Mouse (Mus musculus): ENCODE results near the gene Gm49373. TPM values are rescaled to one million over a fixed set of nuclear protein-coding genes. Genes with fewer than 3 reads are reported as not detected.

Gm49373 gene
- polyA plus RNA-seq, 1 experiment from 2014 or later = 0.41 TPM

- ATAC-seq (no peak), DNase-seq (ENCODE audit: low spot score) (no peak)
- WGBS = 91% methylated on average over 6 of the region's 6 CpGs
- H3K9me3 ChIP-seq (replicated peaks; ENCODE audit: control insufficient read depth, low read length) = no peaks in the 10 kb centered on the region
- H3K27ac ChIP-seq (ENCODE audit: low read depth, low read length) = no peak overlapping the region
- H3K27me3 ChIP-seq (replicated peaks; ENCODE audit: control insufficient read depth, insufficient read depth, low read length) = no peaks in the 10 kb centered on the region
- H3K4me2 ChIP-seq (ENCODE audit: low read length) = no peak overlapping the region
- H3K4me3 ChIP-seq (ENCODE audit: low read depth, low read length) = no peak overlapping the region
- peaks cover 3% of the 10 kb centered on the region; the same call in 1 of the 2 replicates for H3K36me3 ChIP-seq (ENCODE audit: control insufficient read depth, insufficient read depth, low read length)
- no peaks in the 10 kb centered on the region for H3K4me1 ChIP-seq (ENCODE audit: control insufficient read depth, insufficient read depth, low read length)
- no peak overlapping the region for H3K9ac ChIP-seq (ENCODE audit: low read length)
Measured at GRCm38 (mm10) chr9:21104814-21105213, 31.9 kb upstream of the Gm49373 start.

GRCm38 (mm10) chr9:21102076-21102475 lies 29.2 kb upstream of the Gm49373 start:
- H3K27ac ChIP-seq (ENCODE audit: low read depth, low read length) = no peak overlapping the region
- no peak for ATAC-seq
- no peaks in the 10 kb centered on the region for H3K4me1 ChIP-seq (ENCODE audit: control insufficient read depth, insufficient read depth, low read length)
- H3K9me3 ChIP-seq (replicated peaks; ENCODE audit: control insufficient read depth, low read length) = no peaks in the 10 kb centered on the region
- H3K9ac ChIP-seq (ENCODE audit: low read length) = no peak overlapping the region
- WGBS = 91% methylated on average over 2 of the region's 2 CpGs
- no peak overlapping the region for H3K4me2 ChIP-seq (ENCODE audit: low read length)
- H3K27me3 ChIP-seq (replicated peaks; ENCODE audit: control insufficient read depth, insufficient read depth, low read length) = no peaks in the 10 kb centered on the region
- H3K36me3 ChIP-seq (ENCODE audit: control insufficient read depth, insufficient read depth, low read length) = peaks cover 3% of the 10 kb centered on the region; the same call in 1 of the 2 replicates
- H3K4me3 ChIP-seq (ENCODE audit: low read depth, low read length) = no peak overlapping the region
- DNase-seq (ENCODE audit: low spot score) = no peak

GRCm38 (mm10) chr9:21100447-21101161 lies 27.7 kb upstream of the Gm49373 start:
- H3K27ac ChIP-seq (ENCODE audit: low read depth, low read length) = no peak overlapping the region
- 48% methylated on average over 15 of the region's 15 CpGs for WGBS
- H3K27me3 ChIP-seq (replicated peaks; ENCODE audit: control insufficient read depth, insufficient read depth, low read length) = no peaks in the 10 kb centered on the region
- ATAC-seq (no peak), DNase-seq (ENCODE audit: low spot score) (no peak)
- H3K36me3 ChIP-seq (ENCODE audit: control insufficient read depth, insufficient read depth, low read length) = peaks cover 3% of the 10 kb centered on the region; the same call in 1 of the 2 replicates
- H3K4me2 ChIP-seq (ENCODE audit: low read length) = no peak overlapping the region
- no peaks in the 10 kb centered on the region for H3K9me3 ChIP-seq (replicated peaks; ENCODE audit: control insufficient read depth, low read length)
- H3K4me3 ChIP-seq (ENCODE audit: low read depth, low read length) = no peak overlapping the region
- no peak overlapping the region for H3K9ac ChIP-seq (ENCODE audit: low read length)
- H3K4me1 ChIP-seq (ENCODE audit: control insufficient read depth, insufficient read depth, low read length) = no peaks in the 10 kb centered on the region

- ATAC-seq (no peak), DNase-seq (ENCODE audit: low spot score) (no peak)
- 88% methylated on average over 8 of the region's 8 CpGs for WGBS
- Histone ChIP-seq H3K4me3 (ENCODE audit: low read depth, low read length) (no peak overlapping the region), H3K9ac (ENCODE audit: low read length) (no peak overlapping the region), H3K27me3 (replicated peaks; ENCODE audit: control insufficient read depth, insufficient read depth, low read length) (no peaks in the 10 kb centered on the region), H3K9me3 (replicated peaks; ENCODE audit: control insufficient read depth, low read length) (no peaks in the 10 kb centered on the region), H3K36me3 (ENCODE audit: control insufficient read depth, insufficient read depth, low read length) (no peaks in the 10 kb centered on the region; the same call in 1 of the 2 replicates), H3K4me2 (ENCODE audit: low read length) (no peak overlapping the region), H3K4me1 (ENCODE audit: control insufficient read depth, insufficient read depth, low read length) (no peaks in the 10 kb centered on the region), H3K27ac (ENCODE audit: low read depth, low read length) (no peak overlapping the region)
Measured at GRCm38 (mm10) chr9:21097793-21098192, 24.9 kb upstream of the Gm49373 start.

GRCm38 (mm10) chr9:21095958-21096357 lies 23.1 kb upstream of the Gm49373 start:
- H3K9ac ChIP-seq (ENCODE audit: low read length) = no peak overlapping the region
- H3K4me1 ChIP-seq (ENCODE audit: control insufficient read depth, insufficient read depth, low read length) = no peaks in the 10 kb centered on the region; the same call in 1 of the 2 replicates
- no peak for DNase-seq (ENCODE audit: low spot score)
- 51% methylated on average over 4 of the region's 4 CpGs for WGBS
- H3K4me2 ChIP-seq (ENCODE audit: low read length) = no peak overlapping the region
- no peaks in the 10 kb centered on the region for H3K27me3 ChIP-seq (replicated peaks; ENCODE audit: control insufficient read depth, insufficient read depth, low read length)
- H3K9me3 ChIP-seq (replicated peaks; ENCODE audit: control insufficient read depth, low read length) = no peaks in the 10 kb centered on the region
- ATAC-seq = no peak
- H3K36me3 ChIP-seq (ENCODE audit: control insufficient read depth, insufficient read depth, low read length) = no peaks in the 10 kb centered on the region
- H3K4me3 ChIP-seq (ENCODE audit: low read depth, low read length) = no peak overlapping the region
- H3K27ac ChIP-seq (ENCODE audit: low read depth, low read length) = no peak overlapping the region

GRCm38 (mm10) chr9:21093423-21093822 lies 20.5 kb upstream of the Gm49373 start:
- Histone ChIP-seq H3K36me3 (ENCODE audit: control insufficient read depth, insufficient read depth, low read length) (peaks cover 20% of the 10 kb centered on the region), H3K4me1 (ENCODE audit: control insufficient read depth, insufficient read depth, low read length) (peaks cover 8% of the 10 kb centered on the region), H3K27ac (ENCODE audit: low read depth, low read length) (no peak overlapping the region), H3K27me3 (replicated peaks; ENCODE audit: control insufficient read depth, insufficient read depth, low read length) (no peaks in the 10 kb centered on the region), H3K9me3 (replicated peaks; ENCODE audit: control insufficient read depth, low read length) (no peaks in the 10 kb centered on the region), H3K4me3 (ENCODE audit: low read depth, low read length) (no peak overlapping the region), H3K4me2 (ENCODE audit: low read length) (no peak overlapping the region), H3K9ac (ENCODE audit: low read length) (no peak overlapping the region)
- whole genome bisulfite sequencing = 95% methylated on average over 9 of the region's 9 CpGs
- DNase-seq (ENCODE audit: low spot score) = no peak
- no peak for ATAC-seq

- Histone ChIP-seq H3K27me3 (replicated peaks; ENCODE audit: control insufficient read depth, insufficient read depth, low read length) (no peaks in the 10 kb centered on the region), H3K9me3 (replicated peaks; ENCODE audit: control insufficient read depth, low read length) (no peaks in the 10 kb centered on the region), H3K4me3 (ENCODE audit: low read depth, low read length) (peak within 1 kb of the TSS; percentile 66), H3K4me1 (ENCODE audit: control insufficient read depth, insufficient read depth, low read length) (peaks cover 8% of the 10 kb centered on the region), H3K27ac (ENCODE audit: low read depth, low read length) (peak within 1 kb of the TSS; percentile 73), H3K4me2 (ENCODE audit: low read length) (peak within 1 kb of the TSS; percentile 88), H3K9ac (ENCODE audit: low read length) (peak within 1 kb of the TSS; percentile 73), H3K36me3 (ENCODE audit: control insufficient read depth, insufficient read depth, low read length) (peaks cover 36% of the 10 kb centered on the region)
- ATAC-seq = peak; percentile 100
- WGBS = under 1% methylated on average over 54 of the region's 54 CpGs
- DNase-seq (ENCODE audit: low spot score) = peak; percentile 99
Measured at GRCm38 (mm10) chr9:21091707-21092320, 18.9 kb upstream of the Gm49373 start, which contains the start of the genes Gm38431 and Raver1. Gene Gm38431 (minus strand): TSS chr9:21091997. Gene Raver1 (minus strand): TSS chr9:21092008.

GRCm38 (mm10) chr9:21090972-21091706 lies 18.2 kb upstream of the Gm49373 start:
- peak overlapping the region; percentile 88 for H3K4me2 ChIP-seq (ENCODE audit: low read length)
- H3K4me3 ChIP-seq (ENCODE audit: low read depth, low read length) = peak overlapping the region; percentile 66
- H3K27me3 ChIP-seq (replicated peaks; ENCODE audit: control insufficient read depth, insufficient read depth, low read length) = no peaks in the 10 kb centered on the region
- no peaks in the 10 kb centered on the region for H3K9me3 ChIP-seq (replicated peaks; ENCODE audit: control insufficient read depth, low read length)
- H3K4me1 ChIP-seq (ENCODE audit: control insufficient read depth, insufficient read depth, low read length) = peaks cover 8% of the 10 kb centered on the region
- peak overlapping the region; percentile 73 for H3K9ac ChIP-seq (ENCODE audit: low read length)
- H3K27ac ChIP-seq (ENCODE audit: low read depth, low read length) = peak overlapping the region; percentile 73
- DNase-seq (ENCODE audit: low spot score) (no peak), ATAC-seq (no peak; the same call in 1 of the 2 replicates)
- 2% methylated on average over 24 of the region's 24 CpGs for WGBS
- H3K36me3 ChIP-seq (ENCODE audit: control insufficient read depth, insufficient read depth, low read length) = peaks cover 42% of the 10 kb centered on the region

Data from forebrain, embryonic 14.5 days (tissue).